Mouse (Mus musculus): Measurements from ENCODE around the gene Grap2.
A peak's percentile ranks its signal among the peaks of the same experiment; 100 is the strongest.

The Grap2 gene

GRCm38 (mm10) chr15:80602487-80602886 lies 30.1 kb downstream of the Grap2 start:
- no peak for DNase-seq (ENCODE audit: low spot score)

GRCm38 (mm10) chr15:80604026-80604425 lies 31.6 kb downstream of the Grap2 start:
- no peak for DNase-seq (ENCODE audit: low spot score)

- no peak for DNase-seq (ENCODE audit: low spot score)
These were observed 35.6 kb downstream of the Grap2 start for GRCm38 (mm10) chr15:80607970-80608369.

- DNase-seq (ENCODE audit: low spot score), result no peak
These were observed 37.9 kb downstream of the Grap2 start for GRCm38 (mm10) chr15:80610335-80610734.

- DNase-seq (ENCODE audit: low spot score), result no peak
These were observed 39.1 kb downstream of the Grap2 start for GRCm38 (mm10) chr15:80611478-80611877.

GRCm38 (mm10) chr15:80613904-80614303 lies 41.5 kb downstream of the Grap2 start:
- DNase-seq (ENCODE audit: low spot score), result no peak

- DNase-seq (ENCODE audit: low spot score), result no peak
These were observed 42.3 kb downstream of the Grap2 start for GRCm38 (mm10) chr15:80614500-80615289.

- DNase-seq (ENCODE audit: low spot score), result no peak
These were observed 42.8 kb downstream of the Grap2 start for GRCm38 (mm10) chr15:80615290-80615570.

- DNase-seq (ENCODE audit: low spot score), result no peak
These were observed 43.4 kb downstream of the Grap2 start for GRCm38 (mm10) chr15:80615636-80616383.

GRCm38 (mm10) chr15:80617839-80618238 lies 45.4 kb downstream of the Grap2 start:
- DNase-seq (ENCODE audit: low spot score), result no peak

GRCm38 (mm10) chr15:80619166-80619565 lies 46.8 kb downstream of the Grap2 start:
- no peak for DNase-seq (ENCODE audit: low spot score)

- DNase-seq (ENCODE audit: low spot score), result no peak
These were observed 47.4 kb downstream of the Grap2 start for GRCm38 (mm10) chr15:80619786-80620185.

GRCm38 (mm10) chr15:80620371-80620770 lies 48.0 kb downstream of the Grap2 start:
- DNase-seq (ENCODE audit: low spot score), result no peak

GRCm38 (mm10) chr15:80623171-80623837 lies 50.9 kb downstream of the Grap2 start:
- peak; percentile 80 for DNase-seq (ENCODE audit: low spot score)

GRCm38 (mm10) chr15:80626472-80626871 lies 54.1 kb downstream of the Grap2 start:
- no peak for DNase-seq (ENCODE audit: low spot score)

- no peak for DNase-seq (ENCODE audit: low spot score)
These were observed 57.8 kb downstream of the Grap2 start for GRCm38 (mm10) chr15:80630147-80630546.

- DNase-seq (ENCODE audit: low spot score), result no peak
These were observed 58.3 kb downstream of the Grap2 start for GRCm38 (mm10) chr15:80630711-80631110.

- DNase-seq (ENCODE audit: low spot score), result no peak
These were observed 58.9 kb downstream of the Grap2 start for GRCm38 (mm10) chr15:80631311-80631710.

- DNase-seq (ENCODE audit: low spot score), result no peak
These were observed 60.0 kb downstream of the Grap2 start for GRCm38 (mm10) chr15:80632280-80632893.

GRCm38 (mm10) chr15:80634391-80635193 lies 62.2 kb downstream of the Grap2 start:
- DNase-seq (ENCODE audit: low spot score), result peak; percentile 74

- no peak for DNase-seq (ENCODE audit: low spot score)
These were observed 64.5 kb downstream of the Grap2 start for GRCm38 (mm10) chr15:80636757-80637372.

Data from c-Kit-positive CD71-positive TER-119-positive erythroid progenitor cells, embryonic 14.5 days (primary cell).